Mouse (Mus musculus) brain, embryonic 14.5 days (tissue): ENCODE measurements at regions not wholly inside any gene's neighbourhood (a gene's known extent, or its start where the extent isn't known, plus 50 kb on each side); places are given as distances from the start of the nearest gene placed in this dataset.

Experiments
- CTCF ChIP-seq: fragments of 200-500 bp; IDR thresholded peaks from 2 replicates; pipeline ENCODE4 v1.5.1; 2012; ENCODE audit warnings: inconsistent platforms, mild to moderate bottlenecking, moderate library complexity, borderline replicate concordance; ENCODE audit not compliant: insufficient read depth, insufficient read length; ENCODE audit errors: extremely low read depth
- POLR2A ChIP-seq: fragments of 200-500 bp; IDR thresholded peaks from 2 replicates; pipeline ENCODE4 v1.6.1; 2012; ENCODE audit warnings: mild to moderate bottlenecking, inconsistent platforms, borderline replicate concordance; ENCODE audit not compliant: poor library complexity, insufficient read depth, insufficient read length, severe bottlenecking; ENCODE audit errors: extremely low read depth

GRCm38 (mm10) chr4:87711185-87711827 lies 321.9 kb downstream of the Mllt3 start:
- no peak for TF ChIP-seq CTCF
- TF ChIP-seq POLR2A, result no peak
